Mouse (Mus musculus) inflammation-experienced regulatory T-cells, adult 6 months (primary cell): Measurements from ENCODE around the gene Chrna3. TPM values are rescaled to one million over a fixed set of nuclear protein-coding genes. Genes with fewer than 3 reads are reported as not detected.

Experiments used
- ATAC-seq: one replicate; pipeline ENCODE4 v1.8.0; 2017
- polyA plus RNA-seq, 3 experiments: library from polyadenylated mRNA; unstranded; fragments of 100-300 nt; shearing (Covaris generic); gene quantifications; one replicate each; pipeline ENCODE4 v1.2.1; 2017

Gene Chrna3
- polyA plus RNA-seq, 3 experiments from 2014 or later: 0.12 TPM; not detected in 2

- no peak for ATAC-seq
These were observed 32.0 kb downstream of the Chrna3 start for GRCm38 (mm10) chr9:54994381-54994780.

- no peak for ATAC-seq
These were observed 36.0 kb downstream of the Chrna3 start for GRCm38 (mm10) chr9:54990362-54990761.

- no peak for ATAC-seq
These were observed 44.0 kb downstream of the Chrna3 start for GRCm38 (mm10) chr9:54982401-54982800.

- ATAC-seq: no peak
These were observed 44.8 kb downstream of the Chrna3 start for GRCm38 (mm10) chr9:54981291-54982191.

GRCm38 (mm10) chr9:54980674-54981073 lies 45.7 kb downstream of the Chrna3 start, which contains the start of gene Chrna5:
Chrna5 (plus strand) TSS chr9:54980880.
- no peak for ATAC-seq

GRCm38 (mm10) chr9:54969972-54970637 lies 56.3 kb downstream of the Chrna3 start:
- no peak for ATAC-seq

GRCm38 (mm10) chr9:54963669-54964068 lies 62.7 kb downstream of the Chrna3 start:
- ATAC-seq: no peak

- peak; percentile 81 for ATAC-seq
These were observed 65.3 kb downstream of the Chrna3 start for GRCm38 (mm10) chr9:54961059-54961458.

Other genes with a start within 250 kb of the Chrna3 start
- gene Ireb2, start 162.8 kb downstream of the Chrna3 start, polyA plus RNA-seq: 10 to 100 TPM; 22.2 to 24.6 (median 23.8) TPM
- gene Hykk, start 109.3 kb downstream of the Chrna3 start, polyA plus RNA-seq: under 1 TPM; 0.16 to 0.45 (median 0.21) TPM
- 100 to 1,000 TPM; 253 to 370 (median 278) TPM for gene Psma4, start 75.8 kb downstream of the Chrna3 start, polyA plus RNA-seq
- under 1 TPM in 2 of 3 experiments, not detected in 1; 0.50 to 0.81 TPM for gene AY074887, start 75.6 kb downstream of the Chrna3 start, polyA plus RNA-seq
- gene Chrna5, start 45.7 kb downstream of the Chrna3 start, polyA plus RNA-seq: not detected
- not detected for gene Chrnb4, start 22.2 kb upstream of the Chrna3 start, polyA plus RNA-seq
- 10 to 100 TPM; 11.5 to 16.9 (median 14.1) TPM for gene Ube2q2, start 122.3 kb upstream of the Chrna3 start, polyA plus RNA-seq
- 10 to 100 TPM; 39.3 to 50.5 (median 42.0) TPM for gene Fbxo22, start 182.4 kb upstream of the Chrna3 start, polyA plus RNA-seq